Mouse (Mus musculus) liver, embryonic 14.5 days (tissue): ENCODE measurements around the gene Cers1. TPM values are rescaled to one million over a fixed set of nuclear protein-coding genes. Genes with fewer than 3 reads are reported as not detected.

Experiments
- ATAC-seq: fragments of 200-750 bp; cut with Nextera tagmentation; 2 replicates; pipeline ENCODE4 v1.8.0; 2017; ENCODE audit warnings: moderate number of reproducible peaks, mild to moderate bottlenecking, moderate library complexity; ENCODE audit not compliant: insufficient read depth
- DNase-seq, 3 experiments: peaks; one replicate each; pipeline ENCODE4 v3.0.0-alpha.2; 2012 to 2013; ENCODE audit warnings: low read depth in 3 of 3, low spot score in 3 of 3
- H3K27ac ChIP-seq: fragments of 300-500 bp; sonication (generic); 2 replicates; pipeline ENCODE4 v1.5.1; 2014; ENCODE audit warnings: moderate library complexity, mild to moderate bottlenecking, control low read depth, inconsistent platforms
- H3K27me3 ChIP-seq: fragments of 300-500 bp; sonication (generic); 2 replicates; pipeline ENCODE4 v1.6.1; 2014; ENCODE audit warnings: mild to moderate bottlenecking, low read length, moderate library complexity; ENCODE audit not compliant: control insufficient read depth, insufficient read depth
- H3K36me3 ChIP-seq: fragments of 300-500 bp; sonication (generic); replicated peaks from 2 replicates; pipeline ENCODE4 v1.6.1; 2014; ENCODE audit warnings: low read depth; ENCODE audit not compliant: control insufficient read depth, insufficient read depth
- H3K4me1 ChIP-seq, 2 experiments: fragments of 200-500 bp in 1 of 2; fragments of 300-500 bp in 1 of 2; sonication (generic) in 1 of 2; replicated peaks; 2 replicates each; pipeline ENCODE4 v1.6.1; 2012 to 2014; ENCODE audit warnings: antibody characterized with exemption in 1 of 2, inconsistent platforms in 1 of 2, low read length in 1 of 2; ENCODE audit not compliant: control insufficient read depth in 2 of 2, insufficient read depth in 2 of 2
- H3K4me2 ChIP-seq: fragments of 300-500 bp; sonication (generic); 2 replicates; pipeline ENCODE4 v1.6.1; 2014; ENCODE audit warnings: low read depth, mild to moderate bottlenecking, control low read depth, moderate library complexity
- H3K4me3 ChIP-seq, 2 experiments: fragments of 200-500 bp in 1 of 2; fragments of 300-500 bp in 1 of 2; sonication (generic) in 1 of 2; 2 replicates each; pipeline ENCODE4 v1.5.1; 2012 to 2014; ENCODE audit warnings: low read depth in 2 of 2, low read length in 2 of 2, mild to moderate bottlenecking in 2 of 2, control low read depth in 1 of 2, inconsistent platforms in 1 of 2, moderate library complexity in 1 of 2; ENCODE audit not compliant: insufficient read depth in 1 of 2
- H3K9ac ChIP-seq: fragments of 300-500 bp; sonication (generic); replicated peaks from 2 replicates; pipeline ENCODE4 v1.6.1; 2014; ENCODE audit warnings: mild to moderate bottlenecking, control low read depth, moderate library complexity
- H3K9me3 ChIP-seq: fragments of 300-500 bp; sonication (generic); 2 replicates; pipeline ENCODE4 v1.6.1; 2016; ENCODE audit warnings: low read length, mixed read lengths; ENCODE audit not compliant: control insufficient read depth
- CTCF ChIP-seq: IDR thresholded peaks from 2 replicates; pipeline ENCODE4 v1.5.1; 2016; ENCODE audit warnings: antibody characterized with exemption, low read depth, control low read depth
- EP300 ChIP-seq: IDR thresholded peaks from 2 replicates; pipeline ENCODE4 v1.6.1; 2016; ENCODE audit warnings: antibody characterized with exemption, low read depth
- WGBS: fragments of 180-500 bp; shearing (Covaris S2); extraction: QIAGEN DNeasy Blood & Tissue Kit; methylation state at CpG from one replicate; pipeline ENCODE4 v1.1.7; 2014; ENCODE audit not compliant: insufficient replicate concordance; 5-methylcytosine and 5-hydroxymethylcytosine counted together
- polyA plus RNA-seq, 2 experiments: library from polyadenylated mRNA; depleted of rRNA in 1 of 2; stranded (reverse) in 1 of 2; unstranded in 1 of 2; fragments of >200 nt; fragmentation: Nextera tagmentation in 1 of 2; extraction: Ambion mirVana in 1 of 2; gene quantifications; 2 replicates each; pipeline versions ENCODE4 v1.2.1 to v1.2.3; 2012 to 2014

The Cers1 gene
- polyA plus RNA-seq, 2 experiments: 0.09 TPM; not detected in 1

- 79% methylated on average over 3 of the region's 3 CpGs for WGBS
- H3K4me1 ChIP-seq: peaks cover 8 to 15% of the 10 kb centered on the region in 2 experiments
- no peak overlapping the region for H3K4me3 ChIP-seq
- no peak for TF ChIP-seq EP300
- TF ChIP-seq CTCF: peak; percentile 51
- H3K9me3 ChIP-seq: no peaks in the 10 kb centered on the region
- no peak overlapping the region for H3K9ac ChIP-seq
- H3K4me2 ChIP-seq: no peak overlapping the region
- no peaks in the 10 kb centered on the region for H3K27me3 ChIP-seq
- H3K27ac ChIP-seq: no peak overlapping the region
- no peak for DNase-seq
- no peak for ATAC-seq
- no peaks in the 10 kb centered on the region for H3K36me3 ChIP-seq
Observed at GRCm38 (mm10) chr8:70323716-70324115, 8.1 kb downstream of the Cers1 start.

DNA sequence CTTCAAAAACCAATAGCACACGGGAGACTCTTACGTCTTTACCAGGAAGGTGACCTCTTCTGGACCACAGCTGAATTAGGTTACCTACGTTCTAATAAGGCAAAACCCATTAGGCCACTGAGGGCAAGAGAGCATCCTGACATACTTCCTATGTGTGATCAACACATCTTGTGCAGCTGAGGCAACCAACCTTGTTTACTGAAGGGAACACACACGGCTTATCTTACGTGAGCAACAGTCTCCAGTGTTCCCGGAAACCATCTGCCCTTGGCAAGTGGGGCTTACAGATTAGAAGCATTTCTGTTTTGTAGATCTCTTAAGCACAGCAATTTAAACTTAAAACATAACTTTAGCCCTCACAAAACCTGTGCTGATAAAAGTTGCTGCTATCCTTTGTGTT is 11.9 kb downstream of the Cers1 start:
- H3K9me3 ChIP-seq: no peaks in the 10 kb centered on the region
- H3K36me3 ChIP-seq: peaks cover 17% of the 10 kb centered on the region
- peak overlapping the region; percentile 67 for H3K27ac ChIP-seq
- H3K4me2 ChIP-seq: no peak overlapping the region; the same call in 1 of the 2 replicates
- no peak for TF ChIP-seq CTCF
- TF ChIP-seq EP300: peak; percentile 91
- WGBS: 57% methylated on average over 6 of the region's 6 CpGs
- H3K9ac ChIP-seq: no peak overlapping the region
- no peak overlapping the region for H3K4me3 ChIP-seq
- DNase-seq: peak; percentile 70 to 74 (median 71)
- no peaks in the 10 kb centered on the region for H3K27me3 ChIP-seq
- peaks cover 8 to 18% of the 10 kb centered on the region in 2 experiments for H3K4me1 ChIP-seq
- ATAC-seq: peak; percentile 69

- Histone ChIP-seq H3K4me1 (peaks cover 8 to 18% of the 10 kb centered on the region in 2 experiments), H3K4me3 (no peak within 1 kb of the TSS), H3K36me3 (peaks cover 34% of the 10 kb centered on the region), H3K4me2 (no peak within 1 kb of the TSS), H3K9ac (no peak within 1 kb of the TSS), H3K27me3 (no peaks in the 10 kb centered on the region), H3K27ac (peak within 1 kb of the TSS; percentile 67), H3K9me3 (no peaks in the 10 kb centered on the region)
- DNase-seq: no peak
- ATAC-seq: no peak
- 39% methylated on average over 14 of the region's 14 CpGs for WGBS
- TF ChIP-seq EP300 (no peak), CTCF (no peak)
Observed at GRCm38 (mm10) chr8:70329124-70329834, 13.7 kb downstream of the Cers1 start, which contains the start of gene Gdf1. Gene Gdf1, plus strand, starts transcription at chr8:70329817.

GRCm38 (mm10) chr8:70329835-70330740 is 14.5 kb downstream of the Cers1 start:
- Histone ChIP-seq H3K36me3 (peaks cover 43% of the 10 kb centered on the region), H3K27me3 (no peaks in the 10 kb centered on the region), H3K27ac (no peak overlapping the region), H3K9ac (no peak overlapping the region), H3K4me3 (no peak overlapping the region), H3K9me3 (no peaks in the 10 kb centered on the region), H3K4me2 (no peak overlapping the region), H3K4me1 (peaks cover 8 to 18% of the 10 kb centered on the region in 2 experiments)
- no peak for TF ChIP-seq EP300
- no peak for TF ChIP-seq CTCF
- no peak for ATAC-seq
- no peak for DNase-seq
- WGBS: 18% methylated on average over 45 of the region's 45 CpGs
